Mouse (Mus musculus): ENCODE measurements at regions not wholly inside any gene's neighbourhood (a gene's known extent, or its start where the extent isn't known, plus 50 kb on each side); places are given as distances from the start of the nearest gene placed in this dataset.

DNA sequence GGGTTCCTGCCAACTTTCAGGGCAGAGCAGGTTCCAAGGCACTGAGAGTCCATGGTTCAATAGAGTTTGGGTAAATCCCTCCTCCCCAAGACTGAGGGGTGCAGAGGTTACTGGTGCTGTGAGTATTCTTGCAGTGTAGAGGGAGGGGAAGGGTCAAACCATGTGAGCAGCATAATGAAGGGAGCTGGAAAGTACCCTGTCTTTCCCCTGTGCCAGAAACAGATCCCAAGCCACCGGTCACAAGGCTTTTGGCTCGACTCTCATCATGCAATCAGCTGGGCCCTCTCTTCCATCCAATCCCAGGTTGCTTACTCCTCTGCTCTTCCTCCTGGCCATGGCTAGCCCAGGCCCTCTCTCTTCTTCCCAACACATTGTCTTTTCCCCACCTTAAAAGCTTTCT is 182.8 kb upstream of the Rybp start:
- TF ChIP-seq POLR2A (IDR thresholded peaks at IDR 0.05; ENCODE audit: extremely low read depth, insufficient read depth, low read length): no peak
- TF ChIP-seq CTCF (IDR thresholded peaks at IDR 0.05; ENCODE audit: extremely low read depth, insufficient read depth, low read length): no peak

Data from cortical plate, adult 2 months (tissue).